Mouse (Mus musculus) liver, embryonic 14.5 days (tissue): ENCODE data around the gene Ebf4.

Experiments
- CTCF ChIP-seq: IDR thresholded peaks from 2 replicates; pipeline ENCODE4 v1.5.1; 2016; ENCODE audit warnings: antibody characterized with exemption, low read depth, control low read depth
- EP300 ChIP-seq: IDR thresholded peaks from 2 replicates; pipeline ENCODE4 v1.6.1; 2016; ENCODE audit warnings: antibody characterized with exemption, low read depth

DNA sequence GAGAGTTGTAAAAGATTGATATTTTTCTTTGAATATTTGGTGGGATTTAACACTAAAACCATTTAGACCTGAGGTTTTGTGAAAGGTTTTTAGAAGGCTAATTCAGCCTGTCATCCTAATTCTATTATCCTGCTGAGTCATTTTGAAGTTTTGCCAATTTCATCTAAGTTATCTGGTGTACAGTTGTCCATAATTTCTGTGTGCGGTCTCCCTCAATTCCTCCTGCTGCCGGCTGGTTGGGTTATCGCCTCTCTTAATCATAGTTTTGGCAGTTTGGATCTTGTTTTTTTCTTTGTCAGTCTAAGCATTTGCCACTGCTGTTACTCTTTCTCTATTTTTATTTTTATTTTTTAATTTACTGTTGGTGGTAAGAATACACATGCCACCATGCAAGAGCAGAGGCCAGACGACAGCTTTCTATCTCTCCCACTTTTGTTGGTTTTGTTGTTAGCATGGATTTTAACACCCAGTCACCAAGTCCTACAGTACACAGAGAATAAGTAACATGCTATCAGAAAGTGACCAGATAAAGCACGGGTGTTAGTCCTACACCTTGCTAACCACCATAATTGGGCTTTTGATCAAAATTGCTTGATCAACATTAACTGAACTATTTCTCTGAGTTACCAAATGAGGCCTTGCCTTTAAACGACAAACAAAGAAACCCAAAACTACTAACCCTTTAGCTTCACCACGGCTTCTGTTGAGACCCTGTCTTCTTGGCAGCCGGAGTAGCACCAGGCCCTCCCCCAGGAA, 45.7 kb downstream of the Ebf4 start:
- TF ChIP-seq CTCF = no peak
- TF ChIP-seq EP300 = no peak
